Mouse (Mus musculus) ES-E14 (cell line): ENCODE results near the gene Setd7. TPM values are rescaled to one million over a fixed set of nuclear protein-coding genes. Genes with fewer than 3 reads are reported as not detected.

Source experiments
- DNase-seq: peaks from one replicate; pipeline ENCODE4 v3.0.0-alpha.2; 2013; ENCODE audit warnings: low read depth, low spot score
- H3K27ac ChIP-seq: 2 replicates; pipeline ENCODE4 v1.5.1; 2012; ENCODE audit warnings: low read depth, mild to moderate bottlenecking, low read length, moderate library complexity, mixed read lengths; ENCODE audit not compliant: poor library complexity, insufficient read depth, severe bottlenecking
- H3K36me3 ChIP-seq: 2 replicates; pipeline ENCODE4 v1.6.1; 2012; ENCODE audit warnings: mild to moderate bottlenecking, low read length, moderate library complexity, mixed read lengths; ENCODE audit not compliant: control insufficient read depth, poor library complexity, insufficient read depth, severe bottlenecking
- H3K4me1 ChIP-seq, 2 experiments: fragments of 150-350 bp in 1 of 2; sonication (generic) in 1 of 2; 2 replicates each; pipeline ENCODE4 v1.6.1; 2012; ENCODE audit warnings: low read length in 2 of 2, mild to moderate bottlenecking in 1 of 2, mixed read lengths in 1 of 2; ENCODE audit not compliant: control insufficient read depth in 2 of 2, insufficient read depth in 2 of 2, poor library complexity in 1 of 2
- H3K4me3 ChIP-seq, 2 experiments: fragments of 150-350 bp in 1 of 2; sonication (generic) in 1 of 2; 2 replicates each; pipeline ENCODE4 v1.5.1; 2012; ENCODE audit warnings: low read length in 2 of 2, low read depth in 1 of 2, mild to moderate bottlenecking in 1 of 2, mixed read lengths in 1 of 2; ENCODE audit not compliant: insufficient read depth in 1 of 2, poor library complexity in 1 of 2, severe bottlenecking in 1 of 2
- H3K9ac ChIP-seq: 2 replicates; pipeline ENCODE4 v1.6.1; 2012; ENCODE audit warnings: low read depth, mild to moderate bottlenecking, low read length, mixed read lengths; ENCODE audit not compliant: poor library complexity, insufficient read depth, severe bottlenecking
- H3K9me3 ChIP-seq: fragments of 150-350 bp; sonication (generic); 2 replicates; pipeline ENCODE4 v1.6.1; 2012; ENCODE audit warnings: low read depth, mild to moderate bottlenecking, low read length; ENCODE audit not compliant: control insufficient read depth, insufficient read depth
- CHD2 ChIP-seq: IDR thresholded peaks from 2 replicates; pipeline ENCODE4 v1.6.1; 2014; ENCODE audit warnings: mild to moderate bottlenecking, low read depth, low read length, inconsistent platforms
- HCFC1 ChIP-seq: IDR thresholded peaks from 2 replicates; pipeline ENCODE4 v1.6.1; 2012; ENCODE audit warnings: low read length, inconsistent platforms, borderline replicate concordance; ENCODE audit not compliant: insufficient read depth
- MAFK ChIP-seq: IDR thresholded peaks from 2 replicates; pipeline ENCODE4 v1.6.1; 2014; ENCODE audit warnings: mild to moderate bottlenecking, low read depth, low read length, inconsistent platforms; ENCODE audit not compliant: insufficient read depth
- ZC3H11A ChIP-seq: IDR thresholded peaks from 2 replicates; pipeline ENCODE4 v1.6.1; 2012; ENCODE audit warnings: low read depth, mild to moderate bottlenecking, inconsistent platforms, low read length, borderline replicate concordance
- ZNF384 ChIP-seq: IDR thresholded peaks from 2 replicates; pipeline ENCODE4 v1.6.1; 2012; ENCODE audit warnings: low read depth, low read length, inconsistent platforms
- in situ Hi-C, 2 experiments: fragments of 600-800 bp; cut with MboI; formaldehyde crosslinking; loops; one replicate each; pipeline ENCODE4 v1.15.1; 2025; ENCODE audit warnings: low sequenced_read_pairs in 2 of 2, inconsistent platforms in 1 of 2; ENCODE audit not compliant: unreplicated experiment in 2 of 2
- total RNA-seq: library from RNA; depleted of rRNA; stranded (reverse); fragments of 300-350 nt; gene quantifications from 2 replicates; pipeline ENCODE4 v1.2.3, GENCODE M21; 2012

Setd7 gene
- total RNA-seq, 1 experiment = 17.5 TPM

GRCm38 (mm10) chr3:51561109-51561992 lies 672 bp upstream of the Setd7 start:
- DNase-seq = peak; percentile 38
- H3K4me3 ChIP-seq = peak overlapping the region; percentile 80 to 90
- peaks cover 0 to 4% of the 10 kb centered on the region in 2 experiments; a peak in 2 of 4 replicates for H3K4me1 ChIP-seq
- peak overlapping the region; percentile 91 for H3K9ac ChIP-seq
- H3K9me3 ChIP-seq = no peaks in the 10 kb centered on the region
- no peaks in the 10 kb centered on the region for H3K36me3 ChIP-seq
- H3K27ac ChIP-seq = no peak overlapping the region
- no peak for TF ChIP-seq CHD2
- in situ Hi-C loops = no loop called here

DNA sequence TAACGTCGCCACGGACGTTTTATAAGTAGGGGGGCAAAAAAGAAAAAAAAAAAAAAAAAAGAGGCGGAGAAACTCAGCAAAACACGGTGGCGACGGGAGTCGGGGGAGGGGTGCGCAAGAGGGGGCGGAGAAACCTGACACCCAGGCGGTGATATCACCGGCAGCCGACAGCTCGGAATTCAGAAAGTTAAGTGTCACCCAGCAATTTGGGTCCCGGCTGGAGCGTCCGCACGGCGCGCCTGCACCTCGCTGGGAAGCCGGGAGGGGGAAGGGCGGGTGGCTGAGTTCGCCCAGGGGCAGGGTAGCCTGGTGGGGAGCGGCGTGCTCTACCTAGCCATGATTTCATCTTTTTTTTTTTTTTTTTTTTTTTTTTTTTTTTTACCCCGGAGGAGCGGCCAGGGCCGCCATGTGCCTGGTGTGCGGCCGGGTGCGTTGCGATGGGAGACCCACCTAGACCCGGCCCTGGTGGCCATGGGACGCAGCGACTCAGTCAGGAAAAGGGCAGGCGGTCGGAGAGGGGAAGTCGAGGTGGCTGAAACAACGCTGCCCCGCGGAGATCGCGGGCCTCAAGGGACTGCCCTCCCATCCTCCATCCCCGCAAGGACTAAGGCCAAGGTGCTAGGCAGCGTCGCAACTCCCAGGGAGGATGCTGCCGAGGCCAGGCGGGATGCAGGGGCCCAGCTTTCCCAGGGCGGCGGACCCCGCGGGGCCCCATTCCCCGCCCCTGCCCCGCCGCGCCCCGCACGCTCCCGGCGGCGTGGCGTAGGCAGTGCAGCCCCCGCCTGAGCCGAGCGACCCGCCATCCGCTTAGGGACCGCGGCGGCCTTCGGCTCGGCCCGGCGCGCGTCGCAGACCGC lies 857 bp downstream of the Setd7 start:
- peak; percentile 95 for TF ChIP-seq ZNF384
- peak; percentile 54; the same call in 1 of the 2 replicates for TF ChIP-seq HCFC1
- TF ChIP-seq CHD2 = no peak
- no peak for TF ChIP-seq MAFK
- TF ChIP-seq ZC3H11A = no peak
- H3K27ac ChIP-seq = peak overlapping the region; percentile 17; the same call in 1 of the 2 replicates
- no peaks in the 10 kb centered on the region for H3K36me3 ChIP-seq
- peaks cover 2 to 3% of the 10 kb centered on the region in 2 experiments; a peak in 3 of 4 replicates for H3K4me1 ChIP-seq
- in situ Hi-C loops = no loop called here
- H3K4me3 ChIP-seq = peak overlapping the region; percentile 80 to 90
- no peaks in the 10 kb centered on the region for H3K9me3 ChIP-seq
- H3K9ac ChIP-seq = peak overlapping the region; percentile 91
- peak; percentile 58 for DNase-seq

DNA sequence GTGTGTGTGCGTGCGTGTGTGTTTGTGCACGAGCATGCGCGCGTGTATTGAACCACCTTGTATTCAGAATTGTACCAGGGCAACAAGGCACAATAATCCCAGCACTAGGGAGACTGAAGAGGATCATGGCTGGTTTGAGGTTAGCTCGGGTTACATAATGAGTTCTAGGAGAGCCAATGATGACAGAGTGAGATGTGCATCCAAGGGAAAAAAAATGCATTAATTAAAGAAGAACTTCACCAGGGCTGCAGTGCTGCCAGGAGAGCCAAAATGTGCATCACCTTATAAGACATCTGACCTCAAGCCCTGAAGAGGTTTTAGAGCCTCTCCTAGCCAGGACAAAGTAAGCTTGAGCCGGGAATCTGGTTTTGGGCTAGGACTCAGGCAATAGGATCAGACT lies 5.1 kb downstream of the Setd7 start:
- no peak for TF ChIP-seq CHD2
- no peak for TF ChIP-seq ZNF384
- TF ChIP-seq MAFK = no peak
- TF ChIP-seq HCFC1 = no peak
- TF ChIP-seq ZC3H11A = no peak
- Histone ChIP-seq H3K36me3 (no peaks in the 10 kb centered on the region), H3K4me3 (no peak overlapping the region), H3K4me1 (peaks cover 0 to 6% of the 10 kb centered on the region in 2 experiments; a peak in 3 of 4 replicates), H3K27ac (no peak overlapping the region), H3K9me3 (no peaks in the 10 kb centered on the region), H3K9ac (no peak overlapping the region)
- no peak for DNase-seq
- in situ Hi-C loops = no loop called here

GRCm38 (mm10) chr3:51554836-51555235 lies 5.8 kb downstream of the Setd7 start:
- TF ChIP-seq CHD2 (no peak), ZC3H11A (no peak), ZNF384 (no peak), HCFC1 (no peak), MAFK (no peak)
- Histone ChIP-seq H3K4me1 (peaks cover 0 to 6% of the 10 kb centered on the region in 2 experiments; a peak in 3 of 4 replicates), H3K27ac (no peak overlapping the region), H3K36me3 (no peaks in the 10 kb centered on the region), H3K9ac (no peak overlapping the region), H3K9me3 (no peaks in the 10 kb centered on the region), H3K4me3 (no peak overlapping the region)
- in situ Hi-C loops = no loop called here
- no peak for DNase-seq
